Mouse (Mus musculus): ENCODE data around the gene Gm4869.
A peak's percentile ranks its signal among the peaks of the same experiment; 100 is the strongest.
"Not testable (repeated sequence)": the region's sequence is repeated elsewhere in the genome, so short reads cannot be mapped to it uniquely, and the experiment has no call there.

Gene Gm4869

DNA sequence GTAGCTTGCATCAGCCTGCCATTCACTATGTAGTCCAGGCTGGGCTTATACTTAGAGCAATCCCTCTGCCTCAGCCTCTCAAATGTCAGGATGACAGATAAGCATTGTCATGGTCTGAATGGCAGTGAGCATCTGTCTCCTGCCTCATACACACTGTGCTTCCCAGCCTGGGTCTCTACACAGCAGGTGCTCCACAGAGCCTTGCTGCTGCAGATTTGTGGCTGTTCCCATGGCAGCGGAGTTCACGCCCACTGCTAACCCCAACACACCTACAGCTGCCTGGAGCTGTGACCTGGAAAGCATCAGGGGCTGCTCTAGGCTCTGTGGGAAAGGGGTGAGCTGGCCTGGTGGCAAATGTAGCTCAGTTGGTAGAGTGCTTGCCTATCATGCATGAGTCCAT, 19.5 kb downstream of the Gm4869 start:
- DNase-seq (ENCODE audit: low spot score), result no peak

GRCm38 (mm10) chr5:140472336-140472735, 26.9 kb downstream of the Gm4869 start:
- no peak for DNase-seq (ENCODE audit: low spot score)

DNA sequence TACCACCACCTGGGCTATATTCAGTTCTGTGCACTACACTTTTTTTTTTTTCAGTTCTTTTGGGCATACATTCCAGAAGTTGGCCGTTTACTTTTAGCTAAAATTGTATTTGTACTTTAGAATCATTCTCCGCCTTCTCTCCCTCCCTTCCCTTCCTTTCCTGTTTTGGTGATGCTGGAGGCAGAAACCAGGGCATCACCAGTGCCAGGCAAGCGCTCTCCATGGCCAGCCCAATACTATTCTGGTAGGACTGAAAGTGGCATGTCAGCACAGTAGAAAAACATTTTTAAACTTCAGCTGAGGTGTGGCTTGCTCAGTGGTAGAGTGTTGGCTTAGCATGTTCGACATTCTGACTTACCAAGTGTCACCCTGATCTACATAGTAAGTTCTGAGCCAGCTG, 36.0 kb downstream of the Gm4869 start:
- DNase-seq (ENCODE audit: low spot score), result no peak

DNA sequence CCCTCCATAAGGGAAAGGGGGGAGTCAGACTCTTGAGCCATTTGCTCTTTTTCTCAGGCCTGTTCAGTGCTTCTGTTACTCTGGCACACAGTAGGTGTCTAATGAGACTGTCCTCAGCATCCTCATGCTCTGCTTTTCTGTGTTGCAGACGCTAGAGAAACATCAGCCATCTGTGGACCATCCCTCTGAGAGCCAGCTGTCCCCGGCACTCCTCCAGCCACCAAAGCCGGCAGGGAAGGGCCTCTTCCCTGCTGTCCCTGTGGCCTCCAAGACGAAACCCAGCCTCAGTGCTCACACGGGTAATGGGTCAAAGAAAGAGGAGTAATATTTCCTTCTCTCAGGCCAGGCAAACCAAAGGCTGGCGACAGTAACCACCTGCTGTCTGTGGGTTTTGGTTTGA, 45.7 kb downstream of the Gm4869 start:
- DNase-seq (ENCODE audit: low spot score), result no peak

GRCm38 (mm10) chr5:140492684-140493233, 47.3 kb downstream of the Gm4869 start:
- no peak for DNase-seq (ENCODE audit: low spot score)

GRCm38 (mm10) chr5:140498176-140498575, 52.7 kb downstream of the Gm4869 start:
- no peak for DNase-seq (ENCODE audit: low spot score)

- no peak for DNase-seq (ENCODE audit: low spot score)
These were observed 55.3 kb downstream of the Gm4869 start for GRCm38 (mm10) chr5:140500736-140501135.

DNA sequence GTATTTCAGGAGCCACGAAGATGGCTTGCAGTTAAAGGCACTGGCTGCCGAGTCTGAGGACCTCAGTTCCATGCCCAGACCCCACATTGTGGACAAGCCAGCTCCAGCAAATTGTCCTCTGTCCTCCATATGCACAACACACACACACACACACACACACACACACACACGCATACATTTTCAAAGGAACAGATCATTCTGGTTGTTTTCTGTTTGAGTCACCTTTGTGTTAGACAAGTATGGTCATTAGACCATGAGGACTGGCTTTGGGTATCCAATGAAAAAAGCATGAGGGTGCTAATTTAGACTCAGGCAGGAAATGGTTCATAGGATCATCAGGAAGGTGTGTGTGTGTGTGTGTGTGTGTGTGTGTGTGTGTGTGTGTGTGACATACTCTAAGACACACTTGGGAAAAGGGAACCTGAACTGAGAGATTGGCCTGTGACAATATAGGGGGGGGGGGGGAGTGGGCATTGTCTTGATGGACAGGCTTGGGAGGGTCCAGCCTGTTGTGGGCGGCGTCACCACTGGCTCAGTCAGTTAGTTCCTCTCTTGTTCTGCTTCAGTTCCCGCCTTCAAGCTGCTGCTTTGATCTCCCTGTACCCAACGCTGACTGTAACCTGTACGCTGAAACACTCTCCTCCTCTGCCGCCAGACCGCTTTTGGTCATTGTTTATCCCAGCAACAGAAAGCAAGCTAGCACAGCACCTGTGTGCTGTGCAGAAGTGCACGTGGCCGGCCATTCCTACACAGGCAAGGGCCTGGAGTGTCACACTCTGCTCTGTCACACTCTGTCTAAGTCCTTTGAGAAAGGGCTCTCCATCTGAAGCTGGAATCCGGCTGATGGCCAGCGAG, 56.8 kb downstream of the Gm4869 start:
- DNase-seq (ENCODE audit: low spot score), result no peak

DNA sequence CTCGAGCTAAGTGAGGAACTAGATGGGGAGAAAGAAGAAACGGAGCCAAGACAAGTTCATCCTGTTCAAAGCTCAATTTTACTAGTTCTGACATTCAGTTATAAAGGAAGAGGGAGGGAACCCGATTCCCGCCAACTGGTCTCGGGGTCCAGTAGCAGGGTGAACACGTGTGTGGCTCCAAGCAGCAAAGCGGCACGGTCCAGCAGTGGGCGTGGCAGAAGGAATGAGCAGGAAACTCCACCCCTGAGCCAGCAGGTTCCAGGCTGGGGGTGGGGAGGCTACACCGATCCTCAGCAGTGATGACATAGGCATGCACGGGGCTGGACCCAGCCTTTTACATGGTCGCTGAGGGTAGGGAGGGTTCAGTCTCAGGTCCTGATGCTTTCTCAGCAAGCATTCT, 57.5 kb downstream of the Gm4869 start:
- DNase-seq (ENCODE audit: low spot score), result not testable (repeated sequence)

DNA sequence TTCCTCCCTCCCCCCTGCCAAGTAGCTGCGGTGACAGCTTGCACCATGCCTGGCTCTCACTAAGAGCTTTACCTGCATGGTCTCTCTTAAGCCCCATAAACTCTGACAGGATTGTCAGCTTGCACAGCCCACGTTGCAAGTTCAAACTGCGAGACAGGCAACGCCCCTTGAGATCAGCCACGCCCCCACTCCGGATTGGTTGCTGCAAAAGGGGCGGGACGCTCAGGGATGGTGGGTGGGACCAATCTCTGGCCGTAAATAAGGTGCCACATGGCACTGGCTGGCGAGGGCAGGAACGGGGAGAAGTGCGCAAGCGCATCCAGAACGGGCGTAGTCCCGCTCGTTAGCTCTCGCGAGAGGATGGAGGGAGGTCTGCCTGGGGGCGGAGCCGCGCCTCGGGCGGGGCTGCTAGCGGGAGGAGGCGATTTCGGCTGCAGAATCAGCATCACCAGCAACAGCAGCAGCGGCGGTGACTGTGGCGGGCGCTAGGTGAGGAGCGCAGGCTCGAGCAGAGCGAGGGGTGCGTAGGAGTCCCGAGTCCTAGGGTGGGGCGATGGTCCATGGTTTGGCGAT, 59.8 kb downstream of the Gm4869 start, which contains the start of gene Chst12:
Gene Chst12 (plus strand): TSS at position 343 of the 573 bp plus-strand sequence.
- peak; percentile 98 for DNase-seq (ENCODE audit: low spot score)

- DNase-seq (ENCODE audit: low spot score), result no peak
These were observed 60.8 kb downstream of the Gm4869 start for GRCm38 (mm10) chr5:140506096-140506794.

- DNase-seq (ENCODE audit: low spot score), result no peak
These were observed 62.2 kb downstream of the Gm4869 start for GRCm38 (mm10) chr5:140507466-140508208.

DNA sequence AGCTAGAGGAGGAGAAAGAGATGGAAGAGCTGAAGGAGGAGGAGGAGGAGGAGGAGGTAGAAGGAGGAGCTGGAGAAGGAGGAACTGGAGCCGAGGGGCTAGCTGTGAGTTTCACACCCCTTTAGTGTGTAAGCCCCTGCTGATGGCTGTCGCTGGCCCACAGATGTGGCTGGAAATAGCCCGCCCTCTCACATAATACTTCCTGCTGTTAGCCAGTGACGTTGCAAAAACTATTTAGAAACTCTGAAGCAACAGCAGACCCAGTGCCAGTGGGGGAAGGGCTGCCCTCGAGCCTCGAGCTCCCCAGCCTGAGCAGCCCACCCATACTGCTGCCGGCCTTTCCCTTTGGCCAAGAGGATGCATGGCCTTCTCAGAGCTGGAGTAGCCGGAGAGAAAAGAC, 63.2 kb downstream of the Gm4869 start:
- no peak for DNase-seq (ENCODE audit: low spot score)

- DNase-seq (ENCODE audit: low spot score), result no peak
These were observed 63.8 kb downstream of the Gm4869 start for GRCm38 (mm10) chr5:140509204-140509603.

DNA sequence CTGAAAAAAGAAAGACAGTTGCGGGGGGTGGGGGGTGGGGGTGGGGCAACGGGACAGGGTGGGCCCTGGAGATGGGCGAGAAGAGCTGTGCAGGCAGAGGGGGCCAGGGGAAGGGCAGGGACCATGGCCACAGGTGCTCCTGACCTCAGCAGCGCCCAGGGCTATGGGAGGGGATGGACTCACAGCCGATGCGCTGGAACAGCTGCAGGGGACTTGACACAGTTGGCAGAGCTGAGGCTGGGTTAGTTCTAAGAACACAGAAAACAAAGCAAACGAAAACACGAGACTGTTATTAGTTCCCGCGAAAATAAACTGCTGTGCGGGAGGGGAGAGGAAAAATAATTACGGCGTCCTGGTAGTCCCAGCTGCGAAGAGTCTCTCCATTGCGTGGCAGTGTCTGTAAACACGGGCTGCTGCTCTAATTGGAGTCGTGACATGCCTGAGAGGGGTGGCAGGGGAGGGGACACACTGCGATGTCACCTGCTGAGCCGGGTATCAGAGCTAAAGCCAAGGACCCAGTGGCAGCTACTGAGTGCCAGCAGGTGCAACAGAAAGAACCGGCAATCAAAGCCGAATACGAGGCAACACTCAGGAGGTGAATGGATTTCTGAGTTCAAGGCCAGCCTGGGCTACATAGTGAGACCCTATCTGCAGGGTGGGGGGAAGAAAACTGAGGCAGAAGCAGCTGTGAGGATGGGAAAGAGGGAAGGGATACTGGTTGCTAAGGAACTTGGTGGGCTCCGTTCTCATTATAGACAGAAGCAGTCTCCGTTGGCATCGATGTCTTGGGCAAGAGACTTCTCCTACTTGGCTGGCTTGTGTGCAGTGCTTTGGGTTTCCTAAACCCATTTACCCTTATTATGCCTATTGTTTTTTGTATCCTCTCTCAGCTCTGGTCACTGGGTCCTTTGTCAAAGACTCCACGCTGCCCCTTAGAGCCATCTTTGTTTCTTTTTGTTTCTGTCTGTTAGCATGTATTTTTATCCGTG, 64.9 kb downstream of the Gm4869 start:
- no peak for DNase-seq (ENCODE audit: low spot score)

- no peak for DNase-seq (ENCODE audit: low spot score)
These were observed 68.5 kb downstream of the Gm4869 start for GRCm38 (mm10) chr5:140513921-140514320.

DNA sequence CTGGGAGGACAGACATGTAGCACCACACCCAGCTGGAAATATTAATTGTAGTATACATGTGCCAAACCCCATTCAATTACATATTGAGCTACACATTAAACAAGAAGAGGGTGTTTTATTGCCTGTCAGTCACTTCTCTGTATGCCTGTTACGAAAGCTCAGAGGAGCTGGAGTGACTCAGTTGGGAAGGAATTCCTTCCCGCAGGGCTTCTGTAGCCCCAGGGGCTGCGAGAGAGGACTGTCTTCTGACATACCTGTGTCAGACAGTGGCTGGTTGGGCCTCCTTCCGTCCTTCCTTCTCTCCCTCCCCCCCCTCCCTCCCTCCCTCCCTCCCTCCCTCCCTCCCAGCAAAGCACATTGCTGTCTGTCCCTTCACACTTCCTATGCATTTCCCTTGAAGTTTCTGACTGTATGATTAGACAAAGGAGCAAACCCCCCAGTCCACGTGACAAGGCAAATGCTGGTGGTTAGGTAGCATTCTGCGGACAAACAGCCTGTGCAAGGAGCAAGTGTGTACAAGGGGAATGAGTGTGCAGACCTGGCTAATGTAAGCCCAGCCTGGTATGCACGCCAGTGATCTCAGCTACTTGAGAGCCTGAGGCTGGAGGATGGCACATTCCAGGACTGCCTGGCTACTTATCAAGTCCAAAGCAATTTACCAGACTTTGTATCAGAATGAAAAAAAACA, 69.5 kb downstream of the Gm4869 start:
- no peak for DNase-seq (ENCODE audit: low spot score)

DNA sequence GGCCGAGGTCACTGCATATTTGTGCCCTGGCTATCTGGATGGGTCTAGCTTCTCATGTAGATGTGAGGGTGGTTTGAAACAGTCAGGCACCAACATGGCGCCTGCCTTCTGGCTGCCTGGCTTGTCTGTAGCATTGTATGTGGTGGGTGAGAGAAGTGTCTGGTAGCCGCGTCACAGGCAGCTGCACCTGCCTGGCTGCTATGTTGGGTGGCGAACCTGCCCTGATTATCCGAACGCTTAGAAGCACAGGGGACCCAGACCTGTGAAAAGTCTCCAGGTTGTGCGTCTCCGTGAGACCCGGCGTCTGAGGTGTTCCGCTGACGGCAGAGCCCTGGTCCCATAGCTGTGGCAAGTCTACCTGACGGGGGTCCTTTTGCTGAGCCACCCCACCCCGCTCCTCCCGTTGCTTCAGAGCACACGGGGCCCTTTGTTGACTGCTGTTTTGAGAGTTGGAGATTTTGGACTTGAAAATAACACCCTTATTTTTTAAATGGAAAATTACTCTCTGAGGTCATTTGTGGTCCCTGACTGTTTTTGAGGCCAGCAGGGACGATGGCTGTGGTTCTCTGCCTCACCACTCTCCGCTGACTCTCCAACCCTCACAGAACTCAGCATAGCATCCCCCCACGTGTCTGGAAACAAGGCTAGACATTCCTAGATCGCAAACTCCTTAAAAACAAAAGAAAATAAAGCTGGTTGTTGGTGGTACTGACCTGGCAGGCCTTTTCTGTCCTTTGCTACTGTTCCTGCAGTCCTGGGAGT, 71.9 kb downstream of the Gm4869 start:
- no peak for DNase-seq (ENCODE audit: low spot score)

DNA sequence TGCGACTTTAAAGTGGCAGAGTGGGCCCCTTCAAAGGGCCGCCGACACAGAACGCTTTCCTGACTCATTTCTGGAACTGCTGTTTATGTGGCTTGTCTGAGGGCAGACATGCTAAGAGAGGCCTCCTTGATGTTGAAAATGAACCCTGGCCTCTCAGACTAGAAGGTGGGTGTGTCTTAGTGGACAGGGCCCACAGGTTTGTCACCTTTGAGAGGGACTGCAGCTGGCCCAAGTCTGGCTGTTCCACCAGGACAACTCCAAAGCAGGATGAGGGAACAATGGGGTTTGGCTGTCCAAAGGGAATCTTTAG, 72.4 kb downstream of the Gm4869 start:
- DNase-seq (ENCODE audit: low spot score), result no peak

GRCm38 (mm10) chr5:140521196-140521595, 75.8 kb downstream of the Gm4869 start:
- no peak for DNase-seq (ENCODE audit: low spot score)

Measured in urinary bladder, postnatal 10 days (tissue).